Mouse (Mus musculus) G1E (cell line): ENCODE measurements around the gene Sbno2.

Experiments
- CTCF ChIP-seq: IDR thresholded peaks from 2 replicates; pipeline ENCODE4 v1.5.1; 2012; ENCODE audit warnings: low read depth, low read length, inconsistent platforms, mixed read lengths
- TAL1 ChIP-seq: conservative IDR thresholded peaks from 2 replicates; pipeline ENCODE4 v1.6.1; 2012; ENCODE audit warnings: low read depth, low read length, inconsistent platforms, mixed read lengths

DNA sequence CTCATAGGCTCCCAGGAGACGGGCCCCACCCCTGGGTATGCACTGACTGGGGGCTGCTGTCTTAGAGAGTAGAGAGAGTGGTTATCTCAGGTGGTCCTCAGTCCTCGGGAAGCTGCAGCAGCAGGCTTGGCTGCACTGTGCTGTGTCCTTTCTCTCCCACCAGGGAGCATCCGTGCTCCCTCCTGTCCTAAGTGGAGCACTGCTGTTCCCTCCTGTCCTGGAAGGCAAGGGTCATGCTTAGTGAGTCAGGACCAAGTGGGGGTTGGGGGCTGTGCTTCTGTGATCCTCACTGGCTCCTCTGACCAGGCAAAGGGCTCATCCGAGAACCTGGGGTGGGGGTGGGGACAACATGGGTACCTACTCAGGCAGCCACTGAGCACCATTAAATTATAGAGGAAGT, 16.2 kb downstream of the Sbno2 start:
- TF ChIP-seq CTCF (no peak), TAL1 (no peak)
